Mouse (Mus musculus) layer of hippocampus, adult 9-11 months (tissue): ENCODE measurements around the gene Rhbdf2.

Experiments
- DNase-seq: peaks from one replicate; pipeline ENCODE4 v3.0.0; 2022

Rhbdf2 gene

DNA sequence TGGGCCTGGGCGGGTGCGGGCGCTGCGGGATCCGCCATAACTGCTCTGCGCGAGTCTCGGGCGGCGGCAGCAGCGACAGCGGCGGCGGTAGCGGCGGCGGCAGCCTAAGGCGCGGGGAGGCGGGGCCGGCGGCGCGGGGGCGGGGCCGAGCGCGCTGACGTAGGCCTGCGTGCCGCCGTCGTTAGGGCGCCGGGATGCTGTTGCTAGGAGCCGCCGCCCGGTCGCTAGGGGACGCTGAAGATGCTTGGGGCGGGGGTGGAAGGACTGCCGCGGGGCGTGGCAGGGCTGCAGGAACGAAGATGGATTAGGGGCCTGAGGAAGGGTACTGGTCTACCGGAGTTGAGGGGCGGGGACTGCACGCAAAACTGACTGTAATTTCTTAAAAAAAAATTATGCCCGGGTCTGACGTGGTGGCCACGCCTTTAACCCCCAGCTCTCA, 45.4 kb downstream of the Rhbdf2 start, which contains the start of gene Ube2o:
TSS of gene Ube2o (minus strand) at position 72 of the 439 bp plus-strand sequence.
- peak; percentile 88 for DNase-seq

DNA sequence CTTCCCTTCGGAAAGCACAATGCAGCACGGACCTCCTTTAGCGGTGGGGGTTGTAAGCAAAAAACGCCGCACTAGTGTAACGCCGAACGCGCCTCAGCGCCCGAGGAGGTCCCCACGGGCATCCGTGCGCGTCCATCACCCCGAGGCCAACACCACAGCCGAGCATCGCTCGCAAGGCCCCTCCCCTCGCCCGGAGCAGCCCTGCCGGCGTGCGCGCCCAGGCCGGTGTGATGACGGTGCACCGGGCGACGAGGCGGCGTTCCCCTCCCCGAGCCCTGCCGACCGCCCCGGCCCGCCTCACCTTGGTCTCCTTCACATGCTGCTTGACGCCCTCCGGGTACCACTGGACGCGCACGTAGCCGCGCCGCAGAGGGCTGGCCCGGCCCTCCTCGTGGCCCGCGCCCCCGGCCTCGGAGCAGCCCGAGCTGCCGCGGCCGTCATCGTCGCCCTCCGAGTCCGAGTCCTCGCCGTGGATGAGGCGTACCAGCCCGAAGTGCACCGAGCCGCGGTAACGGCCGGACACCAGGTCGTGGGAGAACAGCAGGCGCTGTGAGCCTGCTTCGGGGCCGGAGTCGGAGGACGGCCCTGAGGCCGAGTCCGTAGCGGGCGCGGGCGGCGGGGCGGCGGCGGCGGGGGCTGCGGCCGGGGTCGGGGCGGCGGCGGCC, 46.0 kb downstream of the Rhbdf2 start:
- peak; percentile 33 for DNase-seq

DNA sequence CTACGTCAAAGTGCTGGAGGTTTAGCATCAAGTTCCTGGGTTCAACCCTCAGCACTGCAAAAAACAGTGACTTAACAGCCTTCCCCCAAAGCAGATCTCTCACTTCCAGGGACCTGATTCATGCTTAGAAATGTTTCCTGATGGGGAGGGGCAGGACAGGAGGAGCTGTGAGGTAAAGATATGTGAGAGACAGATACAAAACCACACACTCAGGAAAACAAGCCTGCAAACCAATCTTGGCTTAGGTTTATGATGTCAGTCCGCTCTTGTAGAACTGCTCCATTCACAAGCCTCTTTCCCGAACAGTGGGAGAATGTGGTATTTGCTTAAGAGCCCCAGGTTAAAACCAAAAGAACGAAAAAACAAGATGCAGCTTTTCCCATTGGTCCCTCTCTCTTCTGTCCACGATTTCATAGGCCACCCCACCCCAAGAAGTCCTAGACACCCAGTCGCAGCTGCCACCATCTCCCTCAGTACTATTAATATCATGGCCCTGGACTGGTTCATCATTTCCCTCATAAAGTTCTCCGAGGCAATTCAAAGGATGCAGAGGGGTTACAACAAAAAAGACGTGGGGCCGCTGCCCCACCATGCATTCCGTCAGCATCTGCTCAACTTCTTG, 46.7 kb downstream of the Rhbdf2 start:
- no peak for DNase-seq

DNA sequence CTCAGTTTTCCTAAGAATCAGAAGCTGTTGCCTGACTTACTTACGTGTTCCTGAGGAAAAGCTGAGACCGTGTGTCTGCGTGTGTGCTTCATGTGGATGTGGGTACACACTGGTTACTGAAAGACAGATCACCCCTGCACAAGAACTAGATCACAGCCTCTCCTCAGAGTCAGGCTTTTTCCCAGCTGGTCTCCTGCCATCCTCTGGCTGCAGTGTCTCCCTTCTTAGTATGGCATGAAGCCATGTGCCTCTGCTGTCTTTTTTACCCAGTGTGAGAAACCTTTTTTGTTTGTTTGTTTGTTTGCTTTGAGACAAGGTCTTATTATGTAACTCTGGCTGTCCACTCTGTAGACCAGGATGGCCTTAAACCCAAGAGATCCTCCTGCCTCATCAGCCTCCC, 47.5 kb downstream of the Rhbdf2 start:
- no peak for DNase-seq

DNA sequence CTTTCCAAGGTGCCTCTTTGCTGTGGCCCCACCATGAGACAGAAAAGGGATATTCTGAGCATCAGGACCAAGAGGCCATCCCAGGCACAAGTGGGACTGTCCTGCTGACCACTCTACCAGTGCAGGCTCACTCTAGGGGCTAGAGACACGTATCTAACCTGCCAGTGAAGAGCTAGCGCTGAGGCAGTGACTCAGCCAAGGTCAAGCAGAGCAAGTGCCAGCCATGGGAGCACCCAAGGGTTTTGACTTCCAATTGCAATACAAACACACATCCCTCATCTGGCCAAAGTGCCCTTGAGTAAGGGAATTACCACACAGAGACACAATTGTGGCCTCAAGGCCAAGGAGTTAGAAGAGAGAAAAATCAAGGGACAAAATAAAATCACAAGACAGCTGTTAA, 51.4 kb downstream of the Rhbdf2 start:
- no peak for DNase-seq

DNA sequence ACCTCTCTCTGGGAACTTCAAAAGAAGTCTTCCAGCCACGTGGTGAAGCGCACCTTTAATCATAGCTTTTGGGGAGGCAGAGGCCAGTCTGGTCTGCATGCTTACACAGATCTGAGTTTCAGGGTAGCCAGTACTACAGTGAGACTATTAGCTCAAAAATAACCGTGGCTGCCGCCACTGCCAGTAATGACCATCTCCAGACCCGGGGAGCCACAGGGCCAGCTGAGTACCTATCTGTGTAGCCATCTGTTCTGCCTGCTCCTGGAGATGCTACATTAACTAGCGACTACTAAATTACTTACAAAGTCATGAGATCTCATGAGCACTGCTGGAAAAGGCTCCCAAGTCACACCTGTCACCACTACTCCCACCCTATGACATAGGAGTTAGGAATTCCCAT, 51.8 kb downstream of the Rhbdf2 start:
- no peak for DNase-seq

DNA sequence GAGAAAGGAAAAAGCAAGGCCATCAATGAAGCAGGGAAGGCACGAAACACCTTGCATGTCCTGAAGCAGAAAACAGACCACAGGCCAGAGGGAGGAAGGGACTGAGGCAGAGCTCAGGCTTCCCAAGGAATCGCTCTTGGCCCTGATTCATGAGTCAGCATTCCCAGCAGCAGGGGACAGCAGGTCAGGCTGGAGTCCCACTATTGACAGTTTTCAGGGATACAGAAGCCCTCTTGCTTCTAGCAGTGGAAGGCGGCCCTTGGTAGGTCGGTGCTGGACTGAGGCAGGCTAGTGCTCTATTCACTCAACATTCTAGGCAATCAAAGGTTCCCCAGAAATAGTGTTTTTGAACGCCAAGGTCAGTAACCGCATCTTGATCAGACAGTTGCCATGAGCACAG, 52.3 kb downstream of the Rhbdf2 start:
- no peak for DNase-seq

DNA sequence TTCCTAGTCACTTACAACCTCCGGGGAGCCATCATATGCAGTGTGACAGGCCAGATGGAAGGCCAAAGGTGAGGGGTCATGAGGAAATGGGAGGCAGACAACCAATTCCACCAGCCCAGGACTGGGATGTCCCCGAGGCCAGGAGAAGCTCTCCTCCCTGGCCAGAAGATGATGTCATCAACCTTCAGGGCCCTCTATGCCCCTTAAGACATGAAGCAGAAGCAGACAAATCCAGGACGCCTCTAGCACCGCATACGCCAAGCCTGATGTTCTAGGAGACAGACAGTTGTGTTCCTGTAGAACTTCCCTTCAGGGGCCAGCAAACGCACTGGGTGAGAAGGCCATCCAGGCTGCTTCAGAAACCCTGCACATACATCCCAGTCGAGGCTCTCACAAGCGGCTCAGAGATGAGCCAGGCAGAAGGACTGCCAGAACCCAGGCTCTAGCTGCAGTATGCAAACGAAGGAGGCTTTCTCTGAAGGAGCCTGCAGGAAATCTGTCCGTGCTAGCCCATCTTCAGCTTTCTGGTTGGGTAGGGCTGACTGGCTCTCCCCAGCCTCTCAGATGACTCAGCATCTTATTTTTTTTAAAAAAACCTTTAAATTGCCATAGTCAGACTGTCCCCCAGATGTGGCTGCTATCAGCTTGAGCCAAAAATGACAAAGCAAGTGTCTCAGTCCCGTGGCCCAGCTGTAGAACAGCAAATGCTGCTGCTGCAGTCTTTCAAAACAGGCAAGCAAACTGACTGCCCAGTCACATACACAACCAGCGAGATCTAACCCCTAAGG, 53.9 kb downstream of the Rhbdf2 start:
- DNase-seq: peak; percentile 56

DNA sequence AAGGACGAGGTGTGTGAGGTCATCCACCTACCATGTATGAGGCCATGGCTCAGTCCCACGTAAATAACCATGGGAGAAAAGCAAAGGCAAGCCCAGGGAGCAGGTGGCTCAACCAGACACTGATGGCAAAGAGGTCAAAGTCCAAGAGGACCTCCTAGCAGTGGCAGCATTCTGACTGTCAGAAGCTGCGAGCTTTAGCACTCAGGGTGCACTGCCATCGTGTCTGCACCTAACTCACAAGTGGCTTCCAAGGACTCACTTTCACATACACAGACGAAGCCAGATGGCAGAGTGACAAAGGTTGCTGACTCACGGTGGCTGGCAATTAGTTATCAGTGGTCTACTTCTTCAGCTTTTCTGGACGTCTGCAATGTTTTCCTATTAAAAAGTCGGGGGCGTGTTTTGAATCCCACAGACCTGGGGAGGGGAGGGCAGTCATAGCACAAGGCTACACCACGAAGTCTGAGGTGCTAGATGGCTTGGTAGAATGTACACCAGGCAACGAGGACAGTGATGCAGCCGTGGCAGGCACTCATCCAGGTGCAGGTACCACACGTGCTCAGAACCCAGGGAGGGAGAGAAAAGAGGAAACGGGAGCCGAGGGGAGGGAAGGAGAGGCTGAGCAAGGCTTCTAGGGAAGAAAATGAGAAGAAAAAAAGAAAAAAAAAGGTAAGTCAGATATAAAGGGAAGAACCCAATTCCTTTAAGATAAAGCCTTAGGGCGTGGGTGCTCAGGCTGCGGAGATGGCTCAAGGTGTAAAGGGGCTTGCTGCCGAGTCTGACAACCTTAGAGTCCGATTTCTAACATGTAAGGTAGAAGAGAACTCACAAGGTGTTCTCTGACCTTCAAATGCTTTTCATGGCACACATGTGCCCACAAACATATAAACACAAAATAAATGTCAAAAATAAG, 54.8 kb downstream of the Rhbdf2 start:
- DNase-seq: no peak

DNA sequence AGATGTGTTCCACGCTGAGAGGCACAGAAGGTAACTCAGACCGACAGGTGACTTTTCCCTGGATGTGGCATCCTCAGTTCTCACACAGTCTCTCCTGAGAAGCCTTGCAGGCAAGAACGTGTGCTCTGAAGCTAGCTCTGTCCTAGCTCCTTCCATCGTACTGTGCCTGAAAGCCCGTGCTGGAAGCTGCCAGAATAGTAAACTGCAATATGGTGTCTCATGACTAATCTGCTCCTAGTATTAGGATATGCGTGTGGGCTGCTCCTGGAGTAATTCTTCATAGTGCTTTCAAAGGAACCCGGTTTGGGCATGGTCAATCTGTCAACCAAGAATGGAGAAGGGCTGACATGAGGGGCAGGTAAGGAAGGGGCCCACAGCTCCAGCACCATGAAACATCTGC, 56.0 kb downstream of the Rhbdf2 start:
- DNase-seq: no peak

DNA sequence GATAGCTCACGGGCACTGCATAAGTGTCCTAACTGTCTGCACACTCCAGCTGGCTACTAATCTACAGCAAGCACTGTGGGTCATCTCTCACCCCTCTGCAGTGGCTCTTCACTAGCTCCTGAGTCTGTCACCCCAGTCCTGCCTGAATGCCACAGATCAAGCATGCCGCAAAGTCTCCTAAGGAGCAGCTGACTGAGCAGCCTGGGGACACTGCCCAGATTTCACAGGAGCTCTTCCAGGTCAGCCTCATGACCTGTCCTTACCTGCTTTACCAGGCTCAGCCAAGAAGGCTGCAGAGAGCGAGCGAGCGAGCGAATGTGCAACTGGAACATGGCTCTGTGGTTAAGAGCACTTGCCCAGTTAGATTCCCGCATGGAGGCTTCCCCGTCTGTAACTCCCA, 59.3 kb downstream of the Rhbdf2 start:
- no peak for DNase-seq

DNA sequence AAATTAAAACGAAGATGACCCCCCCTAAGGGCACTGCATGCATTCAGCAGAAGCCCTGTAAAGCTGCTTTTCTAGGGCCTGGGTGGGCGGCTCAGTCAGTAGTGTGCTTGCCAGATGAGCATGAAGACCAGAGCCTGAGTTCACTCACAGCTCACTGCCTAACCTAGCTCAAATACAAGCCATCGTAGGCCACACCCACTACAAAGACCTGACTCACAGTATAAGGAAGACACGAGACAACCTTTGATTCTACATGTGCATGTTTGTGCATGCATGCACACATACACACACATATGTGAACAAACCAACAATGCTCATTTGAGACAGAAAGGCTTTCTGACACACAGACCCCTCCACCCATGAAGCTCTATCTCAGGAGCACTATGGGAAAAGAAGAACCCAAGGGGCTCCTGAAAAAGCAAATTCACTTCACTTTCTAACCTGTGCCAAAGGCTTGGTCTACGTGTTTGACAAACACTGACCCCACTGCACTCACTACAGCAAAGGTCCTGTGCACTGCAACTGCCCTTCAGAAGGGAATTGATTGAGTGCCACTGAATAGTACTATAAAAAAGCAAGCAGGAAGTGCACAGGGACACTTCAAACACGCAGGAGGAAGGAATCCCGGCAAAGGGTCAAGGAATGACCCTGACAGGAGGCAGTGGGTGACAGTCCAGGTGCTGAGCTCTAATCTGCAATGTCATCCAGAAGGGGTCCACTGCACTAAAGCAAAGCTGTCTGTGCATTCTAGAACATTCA, 61.4 kb downstream of the Rhbdf2 start:
- DNase-seq: no peak

DNA sequence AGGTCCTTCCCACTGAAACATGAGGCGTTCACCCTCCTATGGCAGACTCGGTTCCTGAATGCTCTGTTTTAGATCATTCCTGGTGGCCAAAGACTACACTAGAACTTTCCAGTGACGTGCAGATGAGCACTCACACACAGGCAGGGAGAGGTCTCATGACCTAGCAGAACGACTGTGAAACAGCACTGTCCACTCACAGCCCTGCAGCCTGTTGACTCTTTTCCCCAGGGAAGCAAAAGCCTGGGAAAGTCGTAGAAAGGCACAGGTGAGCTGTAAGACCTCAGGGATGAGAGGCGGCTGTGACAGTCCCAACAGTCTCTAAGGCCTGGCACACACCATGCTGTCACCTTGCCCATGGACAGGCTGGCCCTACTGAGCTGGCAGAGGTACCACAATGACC, 70.5 kb downstream of the Rhbdf2 start:
- DNase-seq: no peak

DNA sequence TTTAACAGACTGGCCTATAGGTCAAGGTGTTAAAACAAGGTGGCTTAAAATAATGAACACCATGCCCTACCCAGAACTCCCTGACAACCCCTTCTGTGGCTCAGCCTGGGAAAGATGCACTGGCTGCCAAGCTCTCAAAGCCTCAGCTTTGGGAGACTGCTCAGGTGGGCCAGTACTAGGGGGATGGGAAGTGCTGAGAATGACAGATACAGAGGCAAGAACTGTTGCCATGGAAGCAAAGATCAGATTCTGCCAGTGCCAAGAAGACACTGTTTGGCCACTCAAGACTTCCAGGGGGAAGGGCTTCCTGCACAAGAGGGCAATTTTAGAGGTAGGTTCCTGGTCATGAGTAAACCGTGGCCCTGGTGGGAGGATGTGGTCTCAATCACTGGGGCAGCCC, 71.2 kb downstream of the Rhbdf2 start:
- DNase-seq: no peak

DNA sequence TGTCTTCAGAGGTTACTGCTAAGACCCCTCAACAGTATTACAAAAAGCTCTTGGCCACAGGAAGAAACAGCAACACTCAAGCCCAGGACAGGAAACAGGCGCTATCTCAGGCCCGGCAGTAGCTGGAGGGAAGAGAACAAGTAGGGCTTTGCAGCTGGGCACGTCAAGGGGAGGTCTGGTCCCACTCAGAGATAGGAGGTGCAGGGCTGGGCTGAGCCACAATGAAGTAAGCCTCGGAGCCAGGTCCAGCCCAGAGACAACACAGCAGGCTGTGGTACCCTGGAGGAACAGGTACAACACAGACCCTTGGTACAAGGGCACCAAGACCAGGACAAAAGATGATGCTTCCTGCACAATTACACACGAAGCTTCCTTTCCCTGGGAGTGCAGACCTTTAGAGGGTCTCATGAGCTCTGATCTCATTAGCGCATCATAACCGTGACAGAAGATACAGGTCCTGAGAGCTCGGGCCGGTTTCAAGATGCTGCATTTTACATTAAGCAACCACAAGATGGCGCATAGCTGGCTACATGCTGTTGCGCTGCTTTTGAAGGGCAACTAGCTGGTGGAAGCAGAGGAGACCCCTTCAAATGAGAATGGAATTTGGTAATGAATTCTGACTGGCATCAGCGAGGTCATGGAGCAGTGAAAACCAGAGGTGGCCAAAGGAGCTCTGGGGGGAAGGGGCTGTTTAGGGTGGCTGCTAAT, 72.5 kb downstream of the Rhbdf2 start:
- DNase-seq: no peak

DNA sequence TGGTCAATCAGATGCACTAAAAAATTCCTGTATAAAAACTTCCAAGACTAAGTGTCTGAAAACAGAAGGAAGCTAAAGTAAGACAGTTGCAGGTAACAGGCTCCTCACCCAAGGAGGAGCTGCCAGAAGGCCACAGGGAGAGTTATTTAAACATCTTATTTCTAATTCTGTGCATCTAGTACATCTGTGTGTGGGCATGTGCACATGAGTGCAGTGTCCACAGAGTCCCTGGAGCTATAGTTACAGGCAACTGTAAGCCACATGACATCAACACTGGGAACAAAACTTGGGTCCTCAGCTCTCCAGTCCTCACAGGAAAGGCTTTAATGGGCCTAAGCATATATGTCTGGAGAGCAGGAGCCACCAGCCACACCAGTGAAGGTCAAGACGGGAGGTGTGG, 74.6 kb downstream of the Rhbdf2 start:
- DNase-seq: no peak

DNA sequence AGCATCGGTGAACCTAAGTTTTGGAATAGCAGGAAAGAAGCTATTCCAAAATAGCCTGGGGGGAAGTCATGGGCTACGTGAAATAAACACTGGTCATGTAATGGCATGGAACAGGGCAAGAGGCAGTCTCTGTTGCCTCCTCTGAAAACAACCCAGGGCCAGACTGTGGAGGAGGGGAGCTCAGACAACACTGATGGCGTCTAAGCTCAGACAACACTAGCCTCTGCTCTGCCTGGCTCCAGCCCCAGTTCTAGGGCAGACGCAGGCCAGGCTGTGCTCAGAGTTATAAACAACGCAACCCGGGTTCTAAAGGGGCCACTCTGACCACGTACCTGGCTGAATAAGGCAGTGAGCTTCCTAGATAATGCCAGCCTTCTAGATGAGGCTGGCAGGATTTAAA, 76.1 kb downstream of the Rhbdf2 start:
- DNase-seq: no peak

DNA sequence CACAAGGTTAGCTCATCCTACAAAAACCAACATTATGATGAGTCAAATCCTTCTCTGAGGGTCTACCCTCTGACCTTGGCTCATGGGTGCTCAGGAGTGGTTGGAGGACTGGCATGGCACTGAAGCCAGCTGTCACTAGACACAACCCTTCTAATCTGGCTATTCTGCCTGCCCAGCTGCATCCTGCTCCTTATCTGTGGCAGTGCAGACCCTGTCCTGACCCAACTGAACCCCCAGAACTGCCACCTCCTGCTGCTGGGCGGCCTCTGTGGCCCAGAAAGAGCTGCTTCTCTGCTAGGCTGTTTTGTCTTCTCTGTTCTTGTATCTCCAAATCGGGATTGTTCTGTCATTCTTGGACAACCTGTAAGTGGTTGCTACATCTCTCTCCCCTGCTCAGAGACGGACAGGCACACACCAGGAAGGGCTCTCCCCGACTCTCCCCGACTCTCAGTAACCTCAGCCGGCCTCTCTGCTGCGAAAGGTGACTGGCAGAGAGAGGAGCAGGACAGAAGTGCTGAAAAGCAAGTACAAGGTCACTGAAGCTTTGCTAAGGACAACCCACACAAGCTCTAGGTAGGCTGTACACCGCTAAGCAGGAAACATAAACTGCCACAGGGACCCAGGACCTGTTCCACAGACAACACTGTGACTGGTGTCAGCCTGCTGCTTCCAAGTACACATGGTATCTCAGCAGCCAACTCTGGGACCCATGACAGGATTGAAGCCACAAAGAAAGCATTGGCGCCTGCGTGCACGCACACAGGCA, 77.4 kb downstream of the Rhbdf2 start:
- no peak for DNase-seq

DNA sequence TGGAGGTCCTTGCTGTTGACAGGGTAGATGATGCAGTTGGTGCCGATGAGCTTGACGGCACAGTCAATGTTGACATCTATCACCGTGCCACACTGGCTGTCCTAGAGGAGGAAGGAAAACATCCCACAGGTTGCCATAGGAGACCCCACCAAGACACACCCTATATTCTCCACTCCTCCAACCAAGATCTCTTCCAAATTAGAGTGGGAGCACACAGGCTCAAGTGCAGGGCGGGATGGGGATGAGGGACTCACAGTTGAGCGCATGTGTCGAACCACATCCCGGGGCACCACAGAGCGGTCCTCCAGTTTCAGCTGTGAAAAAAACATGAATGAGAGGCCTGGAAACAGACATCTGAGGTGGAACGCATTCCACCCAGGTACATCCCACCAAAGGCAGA, 78.0 kb downstream of the Rhbdf2 start:
- no peak for DNase-seq
